Mouse (Mus musculus): ENCODE results near the gene Celf5. TPM values are rescaled to one million over a fixed set of nuclear protein-coding genes. Genes with fewer than 3 reads are reported as not detected.

Gene Celf5
- total and polyA plus RNA-seq, 2 experiments = not detected

DNA sequence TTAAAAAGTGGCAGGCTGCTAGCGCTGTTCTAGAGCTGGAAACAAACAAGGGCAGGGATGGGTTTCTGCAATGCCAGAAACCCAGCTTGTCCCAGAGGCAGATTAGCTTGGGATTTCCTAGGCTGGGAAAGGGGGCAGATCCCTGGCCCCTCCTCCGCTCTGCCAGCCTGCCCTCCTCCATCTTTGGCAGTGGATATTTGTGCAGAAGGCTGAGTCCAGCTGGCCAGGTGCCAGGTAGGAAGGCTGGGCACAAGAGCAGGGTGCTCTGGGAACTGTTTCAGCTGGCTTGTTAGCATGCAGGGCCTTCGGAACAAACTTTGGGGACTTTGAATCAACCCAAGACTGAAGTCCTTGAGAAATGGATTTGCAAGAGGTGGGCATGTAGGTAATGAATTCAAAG, 47.1 kb downstream of the Celf5 start:
- peak overlapping the region; percentile 75 for H3K27ac ChIP-seq (replicated peaks; ENCODE audit: insufficient read depth, low read depth, low read length)
- WGBS = 22% methylated on average over 3 of the region's 3 CpGs
- DNase-seq (ENCODE audit: extremely low read depth, low read depth, low spot score) = peak; percentile 92

GRCm38 (mm10) chr10:81434361-81435263, 47.9 kb downstream of the Celf5 start:
- no peaks in the 10 kb centered on the region for H3K79me2 ChIP-seq (ENCODE audit: control insufficient read depth, insufficient read depth, low read length)
- no peaks in the 10 kb centered on the region for H3K36me3 ChIP-seq (ENCODE audit: control insufficient read depth, insufficient read depth, low read length)
- DNase-seq (ENCODE audit: extremely low read depth, low read depth, low spot score) = peak; percentile 35
- peak overlapping the region; percentile 17; the same call in 1 of the 2 replicates for H3K9ac ChIP-seq (ENCODE audit: low read depth, low read length)
- no peaks in the 10 kb centered on the region for H3K27me3 ChIP-seq (ENCODE audit: control insufficient read depth, insufficient read depth, low read length)
- H3K4me3 ChIP-seq (ENCODE audit: insufficient read depth, low read depth, low read length) = no peak overlapping the region
- no peak for TF ChIP-seq CTCF (IDR thresholded peaks at IDR 0.05; ENCODE audit: low read depth, low read length)
- TF ChIP-seq POLR2A (IDR thresholded peaks at IDR 0.05; ENCODE audit: extremely low read depth, insufficient read depth, low read length) = no peak
- peaks cover 36% of the 10 kb centered on the region for H3K4me1 ChIP-seq (ENCODE audit: control insufficient read depth, insufficient read depth, low read length)
- WGBS = 46% methylated on average over 15 of the region's 15 CpGs
- peak overlapping the region; percentile 87 for H3K27ac ChIP-seq (replicated peaks; ENCODE audit: insufficient read depth, low read depth, low read length)

More for the DNA sequence above, 47.1 kb downstream of the Celf5 start:
- H3K27me3 ChIP-seq (ENCODE audit: control insufficient read depth, insufficient read depth, low read length) = no peaks in the 10 kb centered on the region
- 0 out of 2 replicates have a peak overlapping the region, but pooled peaks have one; percentile 17 for H3K9ac ChIP-seq (ENCODE audit: low read depth, low read length)
- no peaks in the 10 kb centered on the region for H3K79me2 ChIP-seq (ENCODE audit: control insufficient read depth, insufficient read depth, low read length)
- no peaks in the 10 kb centered on the region for H3K36me3 ChIP-seq (ENCODE audit: control insufficient read depth, insufficient read depth, low read length)
- H3K4me1 ChIP-seq (ENCODE audit: control insufficient read depth, insufficient read depth, low read length) = peaks cover 36% of the 10 kb centered on the region
- no peak for TF ChIP-seq CTCF (IDR thresholded peaks at IDR 0.05; ENCODE audit: low read depth, low read length)
- TF ChIP-seq POLR2A (IDR thresholded peaks at IDR 0.05; ENCODE audit: extremely low read depth, insufficient read depth, low read length) = no peak
- H3K4me3 ChIP-seq (ENCODE audit: insufficient read depth, low read depth, low read length) = no peak overlapping the region

GRCm38 (mm10) chr10:81433541-81434289, 48.8 kb downstream of the Celf5 start:
- no peaks in the 10 kb centered on the region for H3K27me3 ChIP-seq (ENCODE audit: control insufficient read depth, insufficient read depth, low read length)
- WGBS = 40% methylated on average over 26 of the region's 26 CpGs
- H3K9ac ChIP-seq (ENCODE audit: low read depth, low read length) = peak overlapping the region; percentile 55
- peak; percentile 71 for DNase-seq (ENCODE audit: extremely low read depth, low read depth, low spot score)
- H3K4me1 ChIP-seq (ENCODE audit: control insufficient read depth, insufficient read depth, low read length) = peaks cover 39% of the 10 kb centered on the region
- H3K79me2 ChIP-seq (ENCODE audit: control insufficient read depth, insufficient read depth, low read length) = no peaks in the 10 kb centered on the region
- peak overlapping the region; percentile 38; the same call in 1 of the 2 replicates for H3K4me3 ChIP-seq (ENCODE audit: insufficient read depth, low read depth, low read length)
- no peak for TF ChIP-seq POLR2A (IDR thresholded peaks at IDR 0.05; ENCODE audit: extremely low read depth, insufficient read depth, low read length)
- peak; percentile 67 for TF ChIP-seq CTCF (IDR thresholded peaks at IDR 0.05; ENCODE audit: low read depth, low read length)
- H3K36me3 ChIP-seq (ENCODE audit: control insufficient read depth, insufficient read depth, low read length) = no peaks in the 10 kb centered on the region
- peak overlapping the region; percentile 87 for H3K27ac ChIP-seq (replicated peaks; ENCODE audit: insufficient read depth, low read depth, low read length)

DNA sequence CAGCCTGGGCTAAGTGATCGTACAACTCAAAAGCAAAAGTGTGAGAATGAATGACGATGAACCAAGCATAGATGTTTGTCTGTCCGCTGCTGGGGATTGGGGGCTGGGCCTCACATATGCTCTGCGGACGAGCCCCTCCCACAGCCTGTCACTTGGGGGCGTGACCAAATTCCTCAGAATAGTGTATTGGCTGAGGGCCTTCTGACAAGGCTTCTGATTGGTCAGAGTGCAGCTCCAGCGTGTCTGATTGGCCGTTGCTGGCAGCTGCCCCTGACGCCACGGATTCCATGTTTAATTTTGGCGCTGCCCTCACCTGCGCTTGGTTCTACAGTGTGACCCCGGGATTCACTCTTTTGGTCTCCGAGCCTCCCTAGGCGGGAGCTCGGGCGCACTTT, 49.6 kb downstream of the Celf5 start:
- Histone ChIP-seq H3K9ac (ENCODE audit: low read depth, low read length) (peak overlapping the region; percentile 36), H3K36me3 (ENCODE audit: control insufficient read depth, insufficient read depth, low read length) (no peaks in the 10 kb centered on the region), H3K4me3 (ENCODE audit: insufficient read depth, low read depth, low read length) (peak overlapping the region; percentile 28; the same call in 1 of the 2 replicates), H3K27me3 (ENCODE audit: control insufficient read depth, insufficient read depth, low read length) (no peaks in the 10 kb centered on the region), H3K79me2 (ENCODE audit: control insufficient read depth, insufficient read depth, low read length) (peaks cover 3% of the 10 kb centered on the region; the same call in 1 of the 2 replicates), H3K4me1 (ENCODE audit: control insufficient read depth, insufficient read depth, low read length) (peaks cover 39% of the 10 kb centered on the region), H3K27ac (replicated peaks; ENCODE audit: insufficient read depth, low read depth, low read length) (peak overlapping the region; percentile 87)
- no peak for TF ChIP-seq CTCF (IDR thresholded peaks at IDR 0.05; ENCODE audit: low read depth, low read length)
- TF ChIP-seq POLR2A (IDR thresholded peaks at IDR 0.05; ENCODE audit: extremely low read depth, insufficient read depth, low read length) = no peak
- peak; percentile 93 for DNase-seq (ENCODE audit: extremely low read depth, low read depth, low spot score)
- under 1% methylated on average over 17 of the region's 17 CpGs for WGBS

GRCm38 (mm10) chr10:81432169-81432867, 50.2 kb downstream of the Celf5 start:
- Histone ChIP-seq H3K27ac (replicated peaks; ENCODE audit: insufficient read depth, low read depth, low read length) (peak overlapping the region; percentile 8; the same call in 1 of the 2 replicates), H3K36me3 (ENCODE audit: control insufficient read depth, insufficient read depth, low read length) (no peaks in the 10 kb centered on the region), H3K4me1 (ENCODE audit: control insufficient read depth, insufficient read depth, low read length) (peaks cover 41% of the 10 kb centered on the region), H3K4me3 (ENCODE audit: insufficient read depth, low read depth, low read length) (no peak overlapping the region), H3K9ac (ENCODE audit: low read depth, low read length) (no peak overlapping the region), H3K79me2 (ENCODE audit: control insufficient read depth, insufficient read depth, low read length) (peaks cover 5% of the 10 kb centered on the region; the same call in 1 of the 2 replicates), H3K27me3 (ENCODE audit: control insufficient read depth, insufficient read depth, low read length) (no peaks in the 10 kb centered on the region)
- no peak for DNase-seq (ENCODE audit: extremely low read depth, low read depth, low spot score)
- WGBS = 51% methylated on average over 21 of the region's 21 CpGs
- TF ChIP-seq CTCF (IDR thresholded peaks at IDR 0.05; ENCODE audit: low read depth, low read length) (no peak), POLR2A (IDR thresholded peaks at IDR 0.05; ENCODE audit: extremely low read depth, insufficient read depth, low read length) (no peak)
